Mouse (Mus musculus): ENCODE measurements around the gene Gm21060.
"Not testable (repeated sequence)": the region's sequence is repeated elsewhere in the genome, so short reads cannot be mapped to it uniquely, and the experiment has no call there.

Gene Gm21060

DNA sequence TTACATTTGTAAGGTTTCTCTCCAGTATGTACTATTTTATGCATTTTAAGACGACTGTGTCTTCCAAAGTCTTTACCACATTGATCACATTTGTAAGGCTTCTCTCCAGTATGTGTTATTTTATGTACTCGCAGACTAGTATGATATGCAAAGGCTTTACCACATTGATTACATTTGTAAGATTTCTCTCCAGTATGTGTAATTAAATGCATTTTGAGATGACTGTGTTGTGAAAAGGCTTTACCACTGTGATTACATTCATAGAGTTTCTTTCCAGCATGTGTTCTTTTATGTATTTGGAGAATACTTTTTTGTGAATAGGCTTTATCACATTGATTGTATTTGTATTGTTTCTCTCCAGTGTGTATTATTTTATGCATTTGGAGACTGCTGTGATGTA is at the start of gene Gm21060:
Gene Gm21060 (minus strand): TSS at position 101 of the 400 bp plus-strand sequence.
- DNase-seq (ENCODE audit: low read depth, low spot score) = no peak

DNA sequence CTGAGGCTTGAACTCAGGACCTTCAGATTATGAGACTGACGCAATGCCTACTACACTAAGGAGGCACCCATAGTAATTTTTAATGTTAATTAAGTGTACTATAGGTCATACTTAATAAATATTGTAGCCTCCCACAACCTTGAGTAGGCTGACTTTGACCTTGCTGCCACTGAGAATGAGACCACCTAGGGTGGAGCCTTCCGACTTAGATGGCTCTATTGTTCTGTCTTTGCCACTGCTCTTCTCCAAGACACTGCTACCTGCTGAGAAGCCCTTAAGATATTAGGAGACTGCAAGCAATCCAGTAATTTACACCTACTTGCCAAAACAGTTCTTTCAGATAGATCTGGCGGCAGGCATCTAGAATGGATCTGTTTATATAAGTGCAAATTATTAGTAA is 24.0 kb upstream of the Gm21060 start:
- DNase-seq (ENCODE audit: low read depth, low spot score) = not testable (repeated sequence)

DNA sequence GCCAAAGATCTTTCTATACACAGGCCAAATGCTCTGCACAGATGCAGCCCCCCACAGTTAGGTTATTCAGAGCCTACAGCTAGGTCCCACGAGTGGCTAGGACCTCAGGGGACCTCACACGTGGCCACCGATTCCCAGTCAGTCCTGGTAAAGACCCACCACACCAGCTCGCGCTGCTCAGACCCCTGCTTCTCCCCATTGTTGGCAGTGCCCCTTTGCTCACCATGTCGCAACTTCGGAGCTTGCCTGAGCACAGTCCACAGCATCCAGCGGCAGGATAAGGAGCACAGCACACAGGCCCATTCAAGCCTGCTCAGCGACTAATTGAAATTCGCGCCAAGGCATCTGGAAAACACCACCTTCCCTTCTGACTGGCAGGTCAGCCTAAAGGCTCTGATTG is 16.3 kb upstream of the Gm21060 start:
- not testable (repeated sequence) for DNase-seq (ENCODE audit: low read depth, low spot score)

DNA sequence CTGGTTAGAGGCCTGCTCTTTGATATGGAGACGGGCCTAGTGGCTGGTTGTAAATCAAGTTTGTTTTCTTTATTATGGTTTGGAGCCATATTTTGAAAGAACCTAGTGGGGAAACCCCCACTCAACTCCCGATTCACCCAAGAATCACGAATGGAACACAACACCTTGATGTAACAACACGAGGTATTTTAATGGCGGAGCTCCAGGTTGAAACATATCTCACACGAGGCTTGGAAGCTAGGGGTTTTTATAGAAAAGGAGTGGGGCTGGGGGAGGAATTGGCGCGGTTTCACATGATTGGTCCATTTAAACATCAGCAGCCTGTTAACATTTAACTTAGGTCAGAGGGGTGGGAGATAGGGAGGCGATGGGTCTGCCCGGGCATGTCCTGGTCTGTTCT is 15.5 kb upstream of the Gm21060 start:
- not testable (repeated sequence) for DNase-seq (ENCODE audit: low read depth, low spot score)

DNA sequence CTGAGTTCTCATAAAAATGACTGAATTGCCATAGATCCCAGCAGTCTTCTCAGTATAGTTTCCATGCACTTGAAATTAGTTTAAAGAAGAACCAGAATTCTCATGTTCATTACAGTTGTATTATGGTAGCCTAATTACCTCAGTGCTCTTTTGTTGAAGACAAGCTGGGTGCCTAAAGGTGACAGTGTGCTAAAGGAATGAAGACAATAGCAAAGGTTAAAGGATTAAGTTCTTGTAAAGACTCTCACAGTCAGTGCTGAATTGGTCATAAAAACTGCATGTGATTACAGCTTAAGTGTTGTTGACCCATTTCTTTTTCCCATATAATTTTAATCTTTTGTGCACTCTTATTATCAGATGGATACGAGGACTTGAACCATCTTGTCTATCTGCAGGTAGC is 11.2 kb upstream of the Gm21060 start:
- DNase-seq (ENCODE audit: low read depth, low spot score) = not testable (repeated sequence)

DNA sequence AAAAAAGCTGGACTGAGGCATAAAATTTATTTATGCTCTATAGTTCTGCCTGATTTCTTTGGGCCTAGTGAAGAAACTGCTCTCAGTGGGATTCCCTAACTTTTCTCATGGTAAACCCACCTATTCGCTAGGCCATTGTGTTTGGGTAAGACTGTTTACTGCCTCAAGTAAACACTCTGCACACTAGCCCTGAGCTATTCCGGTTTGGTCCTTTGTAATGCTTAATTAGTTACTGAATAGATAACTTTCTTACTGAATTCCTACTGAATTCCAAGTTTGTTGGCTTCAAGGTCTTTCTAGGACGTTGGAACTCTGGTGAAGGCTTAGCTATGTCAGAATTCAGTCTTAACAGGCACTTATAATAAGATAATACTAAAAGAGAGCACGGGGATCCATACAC is 11.8 kb downstream of the Gm21060 start:
- not testable (repeated sequence) for DNase-seq (ENCODE audit: low read depth, low spot score)

DNA sequence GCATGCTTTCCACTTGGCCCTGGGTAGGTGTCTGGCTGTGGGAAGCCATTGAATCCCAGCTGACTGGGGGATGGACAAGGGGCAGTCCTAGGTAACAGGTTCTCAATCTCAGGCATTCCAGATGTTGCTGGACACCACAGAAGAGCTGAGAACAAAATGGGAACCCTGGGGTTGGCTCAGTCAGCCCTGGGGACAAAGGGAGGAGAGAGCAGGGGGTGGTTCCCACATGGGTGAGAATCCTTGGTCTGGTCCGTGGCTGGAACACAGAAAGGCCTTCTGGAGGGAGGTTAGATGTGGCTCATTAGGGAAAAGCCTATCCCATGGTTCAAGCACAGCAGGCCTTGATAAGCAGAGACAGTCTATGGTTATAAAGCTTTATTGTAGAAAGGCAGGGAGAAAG is 13.3 kb downstream of the Gm21060 start:
- DNase-seq (ENCODE audit: low read depth, low spot score) = no peak

DNA sequence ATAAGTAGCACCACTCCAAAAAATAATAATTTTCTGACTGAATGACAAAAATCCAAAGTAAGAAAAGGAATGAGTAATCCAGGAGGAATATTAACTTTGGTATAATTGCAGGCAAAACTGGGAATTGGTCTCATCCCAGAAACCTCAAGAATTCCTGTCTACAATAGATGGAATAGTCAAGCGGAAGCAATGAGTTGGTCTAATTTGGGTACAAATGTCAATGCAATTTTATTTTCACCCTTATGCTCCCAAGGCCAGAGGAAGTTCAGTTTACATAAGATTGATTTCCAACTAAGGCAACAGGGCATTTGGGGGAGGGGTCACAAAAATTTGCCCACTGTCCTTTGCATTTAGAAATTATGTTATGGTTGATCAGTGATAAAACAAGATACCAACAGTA is 21.4 kb downstream of the Gm21060 start:
- no peak for DNase-seq (ENCODE audit: low read depth, low spot score)

DNA sequence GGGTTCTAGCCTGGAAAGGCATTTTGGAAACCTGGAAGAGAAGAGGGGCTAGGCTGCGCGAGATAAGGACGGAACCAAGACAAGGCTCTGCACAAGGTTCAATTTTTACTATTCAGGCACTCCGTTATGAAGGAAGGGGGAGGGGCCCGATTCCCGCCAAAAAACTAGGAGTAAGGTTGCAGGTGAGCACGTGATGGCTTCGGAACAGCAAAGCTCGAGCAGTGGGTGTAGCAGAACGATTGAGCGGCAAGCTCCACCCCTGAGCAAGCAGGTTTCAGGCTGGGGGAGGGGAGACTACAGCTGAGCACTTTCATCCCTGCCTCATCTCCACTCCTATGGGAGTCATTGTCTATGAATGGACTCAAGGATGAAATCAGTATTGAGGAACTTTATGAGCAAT is 27.7 kb downstream of the Gm21060 start:
- DNase-seq (ENCODE audit: low read depth, low spot score) = not testable (repeated sequence)

DNA sequence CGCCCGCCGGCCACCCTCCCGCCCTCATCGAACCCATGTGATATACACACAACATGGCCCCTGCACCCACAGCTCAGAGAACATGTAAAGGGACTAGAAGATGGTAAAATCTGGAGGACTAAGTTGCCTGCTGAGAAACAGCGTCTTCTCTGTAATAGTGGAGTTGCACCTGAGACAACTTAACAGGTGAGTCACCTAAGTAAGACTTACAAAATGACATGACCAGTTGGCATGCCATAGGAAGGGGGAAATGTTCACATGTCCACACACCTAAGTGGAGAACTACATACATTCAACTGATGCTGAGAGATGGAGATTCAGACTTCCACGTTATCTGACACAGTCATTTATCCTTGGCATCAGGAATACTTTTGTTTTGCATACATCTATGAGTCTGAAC is 29.7 kb downstream of the Gm21060 start:
- DNase-seq (ENCODE audit: low read depth, low spot score) = no peak

DNA sequence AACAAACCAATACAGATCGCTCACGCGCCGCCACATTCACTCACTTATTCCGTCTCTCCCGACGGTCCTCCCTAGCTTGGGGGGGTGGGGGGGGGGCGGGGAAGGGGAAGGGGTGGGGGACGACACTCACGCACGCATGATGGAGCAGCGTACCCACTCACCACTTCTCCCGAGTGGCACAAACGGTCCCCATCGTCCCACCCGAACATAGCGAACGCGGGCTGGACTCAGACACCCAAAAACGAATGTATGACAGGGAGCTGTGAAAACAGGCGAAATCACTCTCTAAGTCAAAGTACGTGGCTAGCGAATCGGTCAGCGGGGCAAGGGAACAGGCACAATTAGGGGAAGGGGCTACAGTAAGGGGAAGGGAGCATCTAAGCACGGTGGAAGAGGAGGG is 30.2 kb downstream of the Gm21060 start:
- no peak for DNase-seq (ENCODE audit: low read depth, low spot score)

DNA sequence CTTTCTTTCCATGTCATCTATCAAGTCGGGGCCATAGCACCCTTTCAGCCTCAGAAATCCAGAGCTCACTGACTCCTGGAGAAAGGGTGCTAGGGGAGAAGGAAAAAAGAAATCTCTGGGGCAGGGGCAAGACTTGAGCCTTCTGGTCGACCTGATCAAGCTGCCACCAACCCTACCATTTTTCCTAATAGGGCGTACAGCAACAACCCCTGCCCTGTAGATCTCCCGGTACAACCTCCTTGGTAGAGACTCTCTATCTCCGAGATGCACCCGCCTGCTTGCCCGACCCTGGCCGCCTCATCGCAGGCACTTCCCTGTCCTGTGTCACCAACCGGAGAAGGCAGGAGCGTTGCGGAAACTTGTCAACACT is 30.6 kb downstream of the Gm21060 start:
- no peak for DNase-seq (ENCODE audit: low read depth, low spot score)

DNA sequence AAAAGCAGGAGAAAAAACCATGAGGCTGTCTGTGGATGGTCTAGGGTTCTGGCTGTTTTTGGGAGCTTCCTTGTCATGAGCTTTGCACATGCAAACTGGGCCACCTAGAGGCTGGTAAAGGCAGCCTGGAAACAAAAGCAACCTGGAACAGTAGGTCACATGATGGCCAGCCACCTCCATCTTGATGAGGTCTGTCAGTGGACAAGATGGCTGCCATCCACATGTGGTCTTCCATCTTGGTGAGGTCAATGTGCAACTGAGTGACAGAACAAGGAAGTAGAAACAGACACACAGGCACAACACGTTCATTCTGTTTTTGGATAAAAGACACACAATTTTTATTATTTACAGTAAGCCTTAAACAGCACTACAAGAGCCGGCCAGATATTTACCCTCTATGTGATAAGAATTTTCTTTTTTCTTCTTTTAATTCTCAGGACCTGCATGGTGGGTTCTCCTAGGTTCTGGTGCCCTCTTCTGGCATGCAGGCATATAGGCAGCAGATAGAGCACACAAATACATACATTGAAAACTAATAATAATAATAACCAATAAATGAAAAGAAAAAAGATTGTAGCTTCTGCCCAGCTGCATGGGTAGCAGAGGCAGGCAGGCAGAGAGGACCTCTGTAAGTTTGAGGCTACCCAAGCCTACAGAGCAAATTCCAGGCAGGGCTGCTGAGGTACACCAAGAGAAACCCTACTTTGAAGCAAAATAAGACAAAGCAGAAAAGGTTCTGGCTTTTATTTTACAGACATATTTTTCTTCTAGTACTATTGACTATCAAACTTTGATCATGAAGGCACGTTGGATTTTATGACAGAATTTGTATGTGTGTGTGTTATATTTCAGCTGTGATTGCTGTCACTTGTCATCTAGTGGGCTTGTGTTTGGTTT is 31.3 kb downstream of the Gm21060 start:
- DNase-seq (ENCODE audit: low read depth, low spot score) = peak; percentile 58

DNA sequence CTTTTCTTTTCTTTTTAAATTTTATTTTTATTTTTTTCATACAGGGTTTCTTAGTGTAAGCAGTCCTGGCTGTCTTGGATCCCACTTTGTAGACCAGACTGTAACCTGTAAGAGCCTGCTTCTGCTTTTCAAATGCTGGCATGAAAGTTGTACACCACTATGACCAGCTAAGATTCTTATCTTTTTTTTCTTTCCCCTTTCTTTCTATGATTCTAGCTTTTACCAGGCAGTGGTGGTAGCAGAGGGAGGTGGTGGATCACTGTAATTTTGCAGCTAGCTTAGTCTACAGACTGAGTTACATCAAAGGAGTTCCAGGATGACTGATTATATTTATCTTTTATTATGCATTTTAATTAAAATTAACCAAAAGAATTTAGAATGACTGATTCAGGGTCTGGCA is 31.9 kb downstream of the Gm21060 start:
- DNase-seq (ENCODE audit: low read depth, low spot score) = no peak

DNA sequence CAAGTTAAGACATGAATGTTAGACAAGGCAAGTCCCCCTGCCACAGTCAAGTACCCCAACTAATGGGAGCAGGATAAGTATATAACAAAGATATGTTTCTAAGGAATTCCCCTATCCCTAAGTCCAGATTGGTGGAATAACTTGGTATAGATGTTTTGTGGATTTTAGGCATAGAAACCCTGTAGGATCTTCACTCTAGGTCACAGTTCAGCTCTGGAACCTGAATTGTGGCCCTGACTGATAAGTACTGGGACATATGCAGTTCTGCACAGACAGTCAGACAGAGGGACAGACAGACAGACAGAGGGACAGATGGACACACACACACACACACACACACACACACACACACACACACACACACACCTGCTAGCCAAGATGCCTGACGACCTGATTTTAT is 32.6 kb downstream of the Gm21060 start:
- peak; percentile 61 for DNase-seq (ENCODE audit: low read depth, low spot score)

DNA sequence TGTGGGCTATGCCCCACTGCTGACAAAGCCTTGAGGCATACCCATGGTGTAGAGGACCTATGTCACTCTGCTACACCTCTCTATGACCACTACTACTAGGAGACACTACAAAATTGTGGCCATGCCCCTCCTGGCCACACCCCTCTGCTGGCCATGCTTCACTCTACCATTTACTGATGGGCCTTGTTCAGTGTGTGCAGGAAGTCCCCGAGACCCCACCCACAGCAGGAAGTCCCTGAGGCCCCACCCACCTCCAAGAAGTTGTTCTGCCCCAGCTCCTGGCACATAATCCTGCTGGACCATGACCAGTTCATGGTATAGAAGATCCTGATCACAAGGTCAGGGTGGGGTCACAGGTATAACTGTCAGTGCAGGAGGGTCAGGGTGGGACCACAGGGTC is 35.6 kb downstream of the Gm21060 start:
- DNase-seq (ENCODE audit: low read depth, low spot score) = no peak

DNA sequence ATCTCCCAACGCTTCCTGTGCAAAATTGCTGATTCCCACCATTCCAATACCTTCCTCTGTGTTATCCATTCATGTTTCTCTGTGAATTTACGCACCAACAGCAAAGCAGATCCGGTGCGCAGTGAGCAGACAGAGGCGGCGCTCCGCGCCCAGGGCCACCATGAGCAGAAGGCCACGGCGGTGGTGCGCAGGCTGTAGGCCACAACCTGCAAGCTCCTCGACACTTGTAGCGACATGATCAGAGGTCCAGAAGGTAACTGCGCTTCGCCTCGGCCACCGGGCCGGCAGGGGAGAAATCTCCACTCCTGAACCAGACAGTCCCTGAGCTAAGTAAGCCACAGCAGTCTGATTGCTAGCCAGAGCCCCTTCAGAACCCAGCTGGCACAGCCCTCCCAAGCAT is 39.1 kb downstream of the Gm21060 start:
- no peak for DNase-seq (ENCODE audit: low read depth, low spot score)

DNA sequence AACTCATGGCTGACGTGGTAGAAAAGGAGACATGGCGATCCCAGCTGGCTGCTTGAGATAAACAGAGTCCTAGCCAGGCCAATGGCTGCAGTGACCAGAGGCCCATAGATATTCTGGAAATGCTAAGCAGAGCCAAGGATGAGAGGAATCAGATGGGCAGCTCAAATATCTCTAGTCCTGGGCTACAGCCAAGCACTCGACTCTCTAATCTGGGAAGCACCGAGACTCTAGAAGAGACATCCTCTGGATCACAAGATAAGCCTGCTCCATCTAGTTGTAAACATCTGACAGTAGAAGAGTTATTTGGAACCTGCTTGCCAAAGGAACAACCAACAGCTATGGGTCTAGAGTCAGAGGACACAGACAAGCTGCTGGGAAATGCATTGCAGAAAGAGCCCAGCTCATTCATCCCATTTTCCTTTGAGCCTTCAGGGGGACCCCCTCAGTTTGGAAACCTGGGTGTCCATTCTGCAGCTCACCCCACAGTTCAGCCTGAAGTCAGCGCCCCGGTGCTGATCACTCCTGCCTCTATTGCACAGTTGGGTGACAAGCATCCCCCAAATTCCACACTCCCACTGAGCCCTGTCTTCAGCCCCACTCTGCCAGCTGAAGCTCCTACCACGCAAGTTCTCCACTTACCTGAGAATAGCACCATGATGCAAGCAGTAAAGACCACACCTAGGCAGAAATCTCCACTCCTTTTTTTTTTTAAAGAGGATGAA is 40.5 kb downstream of the Gm21060 start:
- DNase-seq (ENCODE audit: low read depth, low spot score) = no peak

DNA sequence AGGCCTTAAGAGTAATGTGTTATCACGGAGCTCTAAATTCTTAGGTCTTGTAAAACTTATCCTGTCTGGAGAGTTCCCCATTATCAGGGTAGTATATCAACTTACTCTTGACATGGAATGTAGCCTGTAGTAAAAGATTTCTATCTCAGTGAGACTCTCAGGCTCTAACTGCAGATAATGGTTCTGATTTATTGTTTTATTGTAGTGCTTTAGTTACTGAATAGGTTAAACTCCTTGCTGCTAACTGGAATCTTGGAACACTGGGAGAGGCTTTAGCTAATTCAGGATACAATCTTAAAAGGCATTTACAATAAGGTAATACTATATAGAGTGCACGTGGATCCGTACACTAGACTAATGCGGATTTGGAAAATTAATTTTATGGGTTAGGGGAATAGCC is 49.5 kb downstream of the Gm21060 start:
- DNase-seq (ENCODE audit: low read depth, low spot score) = not testable (repeated sequence)
